In the genomic region with DNA sequence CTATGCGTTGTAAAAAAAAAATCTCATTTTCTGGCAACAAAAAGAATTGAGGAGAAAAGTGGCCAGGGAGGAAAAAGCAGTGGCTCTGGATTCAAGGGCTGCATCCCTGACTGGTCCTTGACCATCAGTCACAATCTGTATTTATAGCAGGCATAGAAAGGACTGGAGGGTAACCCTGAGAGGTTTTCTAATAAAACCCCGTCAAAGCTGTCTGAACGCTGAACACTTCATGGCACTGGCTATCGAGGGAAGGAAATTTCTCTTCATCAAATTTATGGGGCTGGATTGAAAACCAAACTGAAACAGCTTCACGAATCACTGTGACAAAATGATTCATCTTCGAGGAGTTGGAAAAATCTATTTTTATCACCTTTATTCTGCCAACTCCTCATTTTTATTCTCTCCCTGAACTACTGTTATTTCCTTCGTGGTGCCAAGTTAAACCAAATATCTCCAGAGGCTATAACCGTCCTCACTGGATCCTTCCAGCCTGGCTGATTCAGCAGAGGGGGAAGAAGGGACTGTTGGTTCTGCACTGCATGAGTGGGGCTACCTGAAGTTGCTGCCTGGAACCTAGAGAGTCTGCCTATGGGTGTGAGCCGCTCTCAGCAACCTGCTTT, we compare ENCODE assay signal across 22 mouse cellular contexts.
DNase-seq lines count a peak whose midpoint lies in the region; ATAC-seq and TF ChIP-seq lines count a peak whose summit lies in the region.
"Had no signal": no experiment of that assay in that cellular context is flagged by ENCODE, and none has a peak within 500 bp of the region (broad histone marks: within the 10 kb centered on the region; RNA-seq: fewer than 3 reads in every experiment).

No protein-coding gene starts in this region.

- peak overlapping the region; percentile 53 for H3K9ac ChIP-seq in lung, postnatal 0 days (replicated peaks; ENCODE audit: low read depth)
- H3K9ac ChIP-seq: embryonic facial prominence, embryonic 15.5 days; forebrain, embryonic 13.5 days; heart, embryonic 12.5 days; liver, embryonic 14.5 days had no signal

- DNase-seq in layer of hippocampus, adult 2 months (ENCODE audit: low spot score in 2 of 2) = no peak
- DNase-seq in layer of hippocampus, postnatal 14 days (ENCODE audit: low spot score in 2 of 2) = no peak
- DNase-seq in lung, postnatal 0 days (ENCODE audit: low spot score) = no peak
- DNase-seq in lung, postnatal 36 days = no peak
- peak; percentile 20 to 78 for DNase-seq in left cerebral cortex, postnatal 25 days (ENCODE audit: low spot score in 2 of 2)
- no peak for DNase-seq in urinary bladder, postnatal 4 days (ENCODE audit: low spot score in 2 of 2)
- DNase-seq in thymus, postnatal 25 days = no peak
- DNase-seq: cerebellum, adult 9-11 months; embryo, embryonic 11 days; heart, postnatal 36 days; kidney, adult 11 months; kidney, postnatal 10 days; midbrain, embryonic 14.5 days had no signal

- TF ChIP-seq EP300 in lung, postnatal 0 days (IDR thresholded peaks at IDR 0.05) = no peak

- no peak overlapping the region for H3K4me3 ChIP-seq in layer of hippocampus, adult 2 months
- H3K4me3 ChIP-seq in lung, postnatal 0 days (ENCODE audit: low read depth, low read length) = peak overlapping the region; percentile 37
- H3K4me3 ChIP-seq in cortical plate, adult 2 months (ENCODE audit: insufficient read depth, low read length) = no peak overlapping the region
- H3K4me3 ChIP-seq: embryonic facial prominence, embryonic 15.5 days; forebrain, embryonic 13.5 days; heart, embryonic 12.5 days; myocyte had no signal

- H3K36me3 ChIP-seq in lung, postnatal 0 days (ENCODE audit: insufficient read depth, low read length) = no peaks in the 10 kb centered on the region
- H3K36me3 ChIP-seq: embryonic facial prominence, embryonic 15.5 days; G1E; heart, embryonic 12.5 days had no signal

- no peak for ATAC-seq in lung, postnatal 0 days
- ATAC-seq: CD4-positive, CD25-positive, alpha-beta regulatory T cell, adult 4 months; forebrain, embryonic 13.5 days; hindbrain, postnatal 0 days had no signal

- TF ChIP-seq POLR2A in cortical plate, adult 2 months (IDR thresholded peaks at IDR 0.05; ENCODE audit: extremely low read depth, insufficient read depth, low read length) = no peak

- H3K27me3 ChIP-seq in lung, postnatal 0 days (replicated peaks; ENCODE audit: insufficient read depth, low read length) = no peaks in the 10 kb centered on the region
- H3K27me3 ChIP-seq: embryonic facial prominence, embryonic 15.5 days; forebrain, embryonic 13.5 days had no signal

- WGBS in lung, postnatal 0 days = 62% methylated on average over 9 of the region's 9 CpGs

- H3K27ac ChIP-seq in layer of hippocampus, adult 2 months = peak overlapping the region; percentile 39
- peak overlapping the region; percentile 68 for H3K27ac ChIP-seq in lung, postnatal 0 days (ENCODE audit: low read length)
- peak overlapping the region; percentile 1; the same call in 1 of the 2 replicates for H3K27ac ChIP-seq in cortical plate, adult 2 months (ENCODE audit: insufficient read depth, low read length)
- H3K27ac ChIP-seq: embryonic facial prominence, embryonic 15.5 days; forebrain, embryonic 13.5 days; hindbrain, postnatal 0 days; liver, embryonic 14.5 days had no signal

- intact Hi-C loops in left cerebral cortex, postnatal 25 days (cut with DNase I) = loop anchor here (5.0 kb wide), 2 partner anchors 83 to 152 kb away; a partner anchor contains a TSS

- peak overlapping the region; percentile 37 for H3K4me2 ChIP-seq in lung, postnatal 0 days (replicated peaks; ENCODE audit: low read depth, low read length)
- H3K4me2 ChIP-seq: embryonic facial prominence, embryonic 15.5 days; forebrain, embryonic 13.5 days; heart, embryonic 12.5 days had no signal

- TF ChIP-seq CTCF in layer of hippocampus, adult 2 months (conservative IDR thresholded peaks at IDR 0.05) = no peak
- TF ChIP-seq CTCF in lung, postnatal 0 days (IDR thresholded peaks at IDR 0.05) = no peak
- no peak for TF ChIP-seq CTCF in cortical plate, adult 2 months (IDR thresholded peaks at IDR 0.05; ENCODE audit: extremely low read depth, insufficient read depth, low read length)

- no peaks in the 10 kb centered on the region for H3K4me1 ChIP-seq in lung, postnatal 0 days (ENCODE audit: insufficient read depth, low read depth, low read length)
- peaks cover 10% of the 10 kb centered on the region for H3K4me1 ChIP-seq in cortical plate, adult 2 months (ENCODE audit: control insufficient read depth, insufficient read depth, low read length)
- H3K4me1 ChIP-seq: forebrain, embryonic 13.5 days had no signal

- no peaks in the 10 kb centered on the region for H3K9me3 ChIP-seq in lung, postnatal 0 days (ENCODE audit: low read length)
- H3K9me3 ChIP-seq: embryonic facial prominence, embryonic 15.5 days; forebrain, embryonic 13.5 days; heart, embryonic 12.5 days had no signal

Comparison
In these comparisons a context has a peak if more than half of its experiments do, and no peak if none do; other contexts are left out.
1. DNase-seq: peak in left cerebral cortex, postnatal 25 days (2 of 2); none in layer of hippocampus, adult 2 months (0 of 2), layer of hippocampus, postnatal 14 days (0 of 2), lung, postnatal 0 days (single experiment), lung, postnatal 36 days (single experiment), urinary bladder, postnatal 4 days (0 of 2) and thymus, postnatal 25 days (single experiment).
2. H3K27ac ChIP-seq: peak in every context shown above with its lines; median percentile 68 in lung, postnatal 0 days; 39 in layer of hippocampus, adult 2 months; 1 in cortical plate, adult 2 months.